Mouse (Mus musculus) cerebellum, adult 11-12 months (tissue): ENCODE data around the gene Dhrs7.
A peak's percentile ranks its signal among the peaks of the same experiment; 100 is the strongest.

Source experiments
- DNase-seq: peaks from one replicate; pipeline ENCODE4 v3.0.0; 2022

Gene Dhrs7

DNA sequence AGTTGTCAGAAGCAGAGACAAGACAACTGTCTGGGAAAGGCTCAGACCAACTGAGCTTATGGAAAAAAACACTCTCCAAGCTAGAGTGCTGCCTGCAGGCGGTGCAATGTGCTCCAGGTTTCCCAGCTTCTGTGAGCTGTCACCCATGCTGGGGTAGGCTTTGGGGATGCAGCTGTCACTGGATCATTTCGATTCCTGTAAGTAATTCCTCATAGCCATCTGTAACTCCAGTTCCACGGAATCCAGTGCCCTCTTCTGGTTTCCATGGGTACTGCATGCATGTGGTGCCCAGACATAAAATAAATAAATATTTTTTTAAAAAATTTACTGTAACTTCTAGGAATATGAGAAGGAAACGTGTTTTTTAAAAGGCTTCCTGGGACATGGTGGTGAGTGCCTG is 10.0 kb downstream of the Dhrs7 start:
- peak; percentile 52 for DNase-seq

DNA sequence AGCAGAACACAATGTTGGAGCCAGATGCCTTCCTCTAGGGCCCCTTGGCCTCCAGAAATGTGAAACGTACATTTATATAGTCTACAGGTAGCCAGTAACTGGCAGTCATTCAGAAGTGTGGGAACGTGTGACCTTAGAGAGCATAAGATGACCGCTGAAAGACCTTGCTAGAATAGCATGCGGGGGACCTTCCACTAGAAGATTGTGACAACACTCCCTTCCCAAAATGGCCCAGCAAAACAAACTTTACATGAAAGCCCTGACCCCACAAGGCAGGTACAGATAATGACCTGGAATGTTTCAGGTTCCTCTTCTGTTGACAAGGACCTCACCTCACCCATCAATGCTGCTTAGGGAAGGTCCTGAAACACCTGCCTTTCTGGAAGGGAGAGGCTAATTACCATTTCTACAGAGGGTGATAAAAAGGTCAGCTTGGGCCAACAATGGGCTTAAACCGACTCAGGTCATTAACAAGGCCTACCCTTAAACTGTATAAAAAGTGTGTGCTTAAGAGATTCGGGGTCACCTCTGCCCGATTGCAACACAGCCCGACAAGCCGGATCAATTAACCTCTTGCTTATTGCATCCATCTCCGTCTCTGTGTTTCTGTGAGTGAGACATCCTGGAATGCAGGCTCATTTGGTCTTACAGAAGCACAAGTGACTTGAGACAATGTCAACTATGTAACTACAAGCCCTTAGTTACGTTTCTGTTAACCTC is 14.9 kb downstream of the Dhrs7 start, which contains the start of gene Gm4756:
Gene Gm4756 (minus strand): TSS at position 51 of the 720 bp plus-strand sequence.
- DNase-seq: no peak

GRCm38 (mm10) chr12:72648921-72649320 is 15.8 kb downstream of the Dhrs7 start:
- no peak for DNase-seq

DNA sequence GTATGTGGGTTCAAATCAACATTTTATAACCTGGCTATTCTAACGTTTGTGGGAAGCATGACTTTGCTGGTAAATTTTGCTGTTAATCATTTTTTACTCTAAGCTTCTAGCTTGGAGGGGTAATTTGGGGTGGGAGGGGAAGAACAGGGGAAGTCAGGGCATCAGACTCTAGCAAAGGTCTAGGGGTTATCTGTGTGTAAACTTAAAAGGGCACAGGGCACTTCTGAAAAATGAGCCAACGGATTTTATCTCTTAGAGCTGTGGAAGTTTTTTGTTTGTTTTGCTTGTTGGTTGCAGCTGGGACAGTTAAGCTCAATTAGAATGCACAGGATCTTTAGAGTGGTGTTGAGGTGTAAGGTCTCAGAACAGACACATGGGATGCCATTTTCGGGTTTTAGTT is 26.7 kb downstream of the Dhrs7 start:
- DNase-seq: no peak

DNA sequence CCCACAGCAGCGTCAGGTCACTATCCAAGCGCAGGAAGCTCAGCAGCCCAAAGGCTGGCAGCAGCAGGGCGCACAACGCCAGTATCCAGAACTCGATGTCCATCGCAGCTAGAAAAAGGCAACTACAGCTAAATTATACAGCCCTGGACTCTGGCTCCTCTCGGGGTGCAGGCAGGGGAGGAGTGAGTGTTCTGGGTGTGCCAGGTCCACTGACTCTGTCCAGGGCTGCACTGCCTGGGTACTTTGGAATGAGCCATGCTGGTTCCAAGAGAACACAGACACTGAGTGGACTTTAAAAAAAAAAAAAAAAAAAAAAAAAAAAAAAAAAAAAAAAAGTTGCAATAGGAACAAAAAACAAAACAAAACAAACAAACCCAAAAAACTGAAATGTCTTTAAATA is 36.0 kb downstream of the Dhrs7 start:
- DNase-seq: no peak

DNA sequence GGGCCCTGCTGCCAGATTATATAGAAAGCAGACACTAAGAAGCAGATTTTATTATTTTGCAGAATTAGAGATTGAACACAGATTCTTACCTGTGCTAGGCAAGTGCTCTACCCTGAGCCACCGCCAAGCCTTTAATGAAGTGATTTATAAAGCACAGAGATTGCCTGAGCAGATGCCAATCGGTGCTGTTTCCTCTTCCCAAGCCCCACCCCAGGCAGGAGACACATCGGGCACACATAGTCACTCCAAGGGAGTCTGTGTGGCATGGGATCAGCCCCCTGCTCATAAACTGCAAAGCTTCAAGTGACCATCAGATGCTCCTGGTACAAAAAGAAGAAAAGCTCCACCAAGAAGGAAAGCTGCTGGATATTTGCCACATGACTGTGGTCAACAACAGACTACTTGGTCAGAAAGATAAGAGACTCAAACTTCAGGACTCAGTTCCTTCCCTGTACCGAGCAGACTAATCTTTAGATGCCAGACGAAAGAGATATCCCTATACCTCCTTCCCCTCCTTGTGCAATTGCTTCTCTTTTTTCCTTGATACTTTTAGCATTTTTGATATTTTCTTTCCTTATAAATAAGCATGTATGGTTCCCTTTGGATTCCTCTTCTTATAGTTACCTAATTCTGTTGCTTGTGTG is 41.7 kb downstream of the Dhrs7 start:
- DNase-seq: no peak

- no peak for DNase-seq
Measured at GRCm38 (mm10) chr12:72621441-72621840, 43.3 kb downstream of the Dhrs7 start.

DNA sequence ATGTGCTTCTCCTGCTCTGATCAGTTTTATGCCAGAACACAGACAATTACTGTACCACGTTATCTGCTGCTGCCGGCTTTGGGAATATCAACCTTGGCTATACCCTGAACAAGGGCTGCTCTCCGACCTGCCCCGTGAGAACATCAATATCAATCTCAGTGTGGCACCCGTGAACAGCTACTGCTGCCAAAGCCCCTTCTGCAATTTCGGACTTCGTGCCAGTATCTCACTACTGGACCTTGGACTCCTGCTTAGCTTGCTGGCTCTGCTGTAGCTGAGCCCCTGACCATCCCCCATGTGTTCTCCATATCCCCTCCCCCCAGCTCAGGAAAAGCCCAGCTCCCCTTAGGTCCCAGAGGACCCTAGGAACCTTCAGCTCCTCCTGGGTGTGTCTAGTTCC is 43.9 kb downstream of the Dhrs7 start:
- no peak for DNase-seq

DNA sequence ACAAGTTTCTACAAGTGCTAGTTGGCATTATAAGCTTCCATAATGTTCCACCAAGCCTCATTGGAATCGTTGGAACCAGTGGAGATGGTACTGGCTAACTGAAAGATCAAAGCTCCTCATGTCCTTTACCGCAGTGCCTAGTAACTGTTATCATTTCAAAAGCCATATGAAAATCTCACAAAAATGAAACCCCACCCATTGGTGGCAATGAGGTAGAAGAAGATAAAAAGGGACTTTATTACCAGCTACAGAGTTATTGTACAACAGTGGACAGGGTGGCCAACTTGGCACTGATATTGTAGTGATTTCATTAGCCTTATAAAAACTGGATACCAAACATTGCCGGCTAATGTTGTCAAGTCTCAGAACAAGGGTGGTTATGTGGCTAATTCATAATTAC is 52.7 kb downstream of the Dhrs7 start:
- no peak for DNase-seq
